In genomic region chr7:87983494-87983893, GRCm38 (mm10) we compare ENCODE assay signal across 20 mouse cellular contexts.
"Had no signal": no experiment of that assay in that cellular context is flagged by ENCODE, and none has a peak within 500 bp of the region (broad histone marks: within the 10 kb centered on the region; RNA-seq: fewer than 3 reads in every experiment).

No protein-coding gene starts in this region.

- H3K27ac ChIP-seq: kidney, embryonic 15.5 days; left cerebral cortex, adult 2 months; liver, embryonic 13.5 days; lung, embryonic 15.5 days; neural tube, embryonic 12.5 days; neural tube, embryonic 15.5 days; stomach, embryonic 15.5 days had no signal

- DNase-seq: kidney, adult 11 months; kidney, adult 8-10 months; kidney, postnatal 10 days; kidney, postnatal 36 days; layer of hippocampus, postnatal 36 days; liver, embryonic 13.5 days; lung, postnatal 10 days; lung, postnatal 36 days; right cerebral cortex, adult 18-20 months; right cerebral cortex, postnatal 25 days; spleen, adult 18-20 months; thymus, postnatal 25 days had no signal

- H3K9ac ChIP-seq: kidney, embryonic 15.5 days; liver, embryonic 13.5 days; lung, embryonic 15.5 days; neural tube, embryonic 12.5 days; neural tube, embryonic 15.5 days; stomach, embryonic 15.5 days had no signal

- H3K9me3 ChIP-seq: kidney, embryonic 15.5 days; liver, embryonic 13.5 days; lung, embryonic 15.5 days; megakaryocyte, embryonic 14.5 days; neural tube, embryonic 12.5 days; neural tube, embryonic 15.5 days; stomach, embryonic 15.5 days had no signal

- H3K4me2 ChIP-seq: kidney, embryonic 15.5 days; liver, embryonic 13.5 days; lung, embryonic 15.5 days; midbrain, embryonic 11.5 days; neural tube, embryonic 12.5 days; neural tube, embryonic 15.5 days; stomach, embryonic 15.5 days had no signal

- H3K4me1 ChIP-seq: kidney, embryonic 15.5 days; liver, embryonic 13.5 days; lung, embryonic 15.5 days; megakaryocyte, embryonic 14.5 days; neural tube, embryonic 12.5 days; neural tube, embryonic 15.5 days; stomach, embryonic 15.5 days had no signal

- H3K36me3 ChIP-seq: kidney, embryonic 15.5 days; liver, embryonic 13.5 days; lung, embryonic 15.5 days; neural tube, embryonic 12.5 days; neural tube, embryonic 15.5 days; stomach, embryonic 15.5 days had no signal

- H3K4me3 ChIP-seq: kidney, embryonic 15.5 days; left cerebral cortex, adult 2 months; liver, embryonic 13.5 days; lung, embryonic 15.5 days; megakaryocyte, embryonic 14.5 days; neural tube, embryonic 12.5 days; neural tube, embryonic 15.5 days; stomach, embryonic 15.5 days had no signal

- H3K27me3 ChIP-seq: kidney, embryonic 15.5 days; liver, embryonic 13.5 days; lung, embryonic 15.5 days; megakaryocyte, embryonic 14.5 days; neural tube, embryonic 12.5 days; neural tube, embryonic 15.5 days; stomach, embryonic 15.5 days had no signal
